Mouse (Mus musculus) ES-E14 (cell line): Measurements from ENCODE around the gene Rgs6.

Source experiments
- CHD2 ChIP-seq: IDR thresholded peaks from 2 replicates; pipeline ENCODE4 v1.6.1; 2014; ENCODE audit warnings: mild to moderate bottlenecking, low read depth, low read length, inconsistent platforms
- HCFC1 ChIP-seq: IDR thresholded peaks from 2 replicates; pipeline ENCODE4 v1.6.1; 2012; ENCODE audit warnings: low read length, inconsistent platforms, borderline replicate concordance; ENCODE audit not compliant: insufficient read depth
- ZC3H11A ChIP-seq: IDR thresholded peaks from 2 replicates; pipeline ENCODE4 v1.6.1; 2012; ENCODE audit warnings: low read depth, mild to moderate bottlenecking, inconsistent platforms, low read length, borderline replicate concordance
- ZNF384 ChIP-seq: IDR thresholded peaks from 2 replicates; pipeline ENCODE4 v1.6.1; 2012; ENCODE audit warnings: low read depth, low read length, inconsistent platforms

- TF ChIP-seq ZC3H11A (no peak), HCFC1 (no peak), ZNF384 (no peak), CHD2 (no peak)
Observed at GRCm38 (mm10) chr12:83150030-83150429, 561.9 kb downstream of the Rgs6 start.
